Mouse (Mus musculus) hindbrain, embryonic 14.5 days (tissue): ENCODE results near the gene Rnf217. TPM values are rescaled to one million over a fixed set of nuclear protein-coding genes. Genes with fewer than 3 reads are reported as not detected.
A peak's percentile ranks its signal among the peaks of the same experiment; 100 is the strongest.

Experiments
- ATAC-seq: fragments of 200-750 bp; cut with Nextera tagmentation; 2 replicates; pipeline ENCODE4 v1.8.0; 2017; ENCODE audit warnings: moderate number of reproducible peaks, mild to moderate bottlenecking, moderate TSS enrichment, moderate library complexity; ENCODE audit not compliant: low FRiP score
- DNase-seq: peaks from one replicate; pipeline ENCODE4 v3.0.0-alpha.2; 2015; ENCODE audit warnings: low spot score
- H3K27ac ChIP-seq: fragments of 300-500 bp; sonication (generic); 2 replicates; pipeline ENCODE4 v1.5.1; 2014; ENCODE audit warnings: mild to moderate bottlenecking, moderate library complexity
- H3K27me3 ChIP-seq: fragments of 300-500 bp; sonication (generic); 2 replicates; pipeline ENCODE4 v1.6.1; 2014; ENCODE audit warnings: mild to moderate bottlenecking, low read length, mixed read lengths; ENCODE audit not compliant: control insufficient read depth, insufficient read depth
- H3K36me3 ChIP-seq: fragments of 300-500 bp; sonication (generic); replicated peaks from 2 replicates; pipeline ENCODE4 v1.6.1; 2014; ENCODE audit not compliant: control insufficient read depth, insufficient read depth
- H3K4me1 ChIP-seq: fragments of 300-500 bp; sonication (generic); replicated peaks from 2 replicates; pipeline ENCODE4 v1.6.1; 2014; ENCODE audit warnings: antibody characterized with exemption, low read length, mixed read lengths; ENCODE audit not compliant: control insufficient read depth, insufficient read depth
- H3K4me2 ChIP-seq: fragments of 300-500 bp; sonication (generic); replicated peaks from 2 replicates; pipeline ENCODE4 v1.6.1; 2014; ENCODE audit warnings: mild to moderate bottlenecking, moderate library complexity
- H3K4me3 ChIP-seq: fragments of 300-500 bp; sonication (generic); replicated peaks from 2 replicates; pipeline ENCODE4 v1.5.1; 2014; ENCODE audit warnings: mild to moderate bottlenecking, low read length
- H3K9ac ChIP-seq: fragments of 300-500 bp; sonication (generic); 2 replicates; pipeline ENCODE4 v1.6.1; 2014
- H3K9me3 ChIP-seq: fragments of 300-500 bp; sonication (generic); 2 replicates; pipeline ENCODE4 v1.6.1; 2016; ENCODE audit warnings: low read length; ENCODE audit not compliant: control insufficient read depth
- WGBS: fragments of 180-500 bp; shearing (Covaris S2); extraction: QIAGEN DNeasy Blood & Tissue Kit; methylation state at CpG from one replicate; pipeline ENCODE4 v1.1.7; 2014; 5-methylcytosine and 5-hydroxymethylcytosine counted together
- polyA plus RNA-seq: library from polyadenylated mRNA; unstranded; fragments of >200 nt; fragmentation: Nextera tagmentation; extraction: Ambion mirVana; gene quantifications from 2 replicates; pipeline ENCODE4 v1.2.1, GENCODE M21; 2014

The Rnf217 gene
- polyA plus RNA-seq, result 3.2 and 3.4 TPM in 2 replicates

DNA sequence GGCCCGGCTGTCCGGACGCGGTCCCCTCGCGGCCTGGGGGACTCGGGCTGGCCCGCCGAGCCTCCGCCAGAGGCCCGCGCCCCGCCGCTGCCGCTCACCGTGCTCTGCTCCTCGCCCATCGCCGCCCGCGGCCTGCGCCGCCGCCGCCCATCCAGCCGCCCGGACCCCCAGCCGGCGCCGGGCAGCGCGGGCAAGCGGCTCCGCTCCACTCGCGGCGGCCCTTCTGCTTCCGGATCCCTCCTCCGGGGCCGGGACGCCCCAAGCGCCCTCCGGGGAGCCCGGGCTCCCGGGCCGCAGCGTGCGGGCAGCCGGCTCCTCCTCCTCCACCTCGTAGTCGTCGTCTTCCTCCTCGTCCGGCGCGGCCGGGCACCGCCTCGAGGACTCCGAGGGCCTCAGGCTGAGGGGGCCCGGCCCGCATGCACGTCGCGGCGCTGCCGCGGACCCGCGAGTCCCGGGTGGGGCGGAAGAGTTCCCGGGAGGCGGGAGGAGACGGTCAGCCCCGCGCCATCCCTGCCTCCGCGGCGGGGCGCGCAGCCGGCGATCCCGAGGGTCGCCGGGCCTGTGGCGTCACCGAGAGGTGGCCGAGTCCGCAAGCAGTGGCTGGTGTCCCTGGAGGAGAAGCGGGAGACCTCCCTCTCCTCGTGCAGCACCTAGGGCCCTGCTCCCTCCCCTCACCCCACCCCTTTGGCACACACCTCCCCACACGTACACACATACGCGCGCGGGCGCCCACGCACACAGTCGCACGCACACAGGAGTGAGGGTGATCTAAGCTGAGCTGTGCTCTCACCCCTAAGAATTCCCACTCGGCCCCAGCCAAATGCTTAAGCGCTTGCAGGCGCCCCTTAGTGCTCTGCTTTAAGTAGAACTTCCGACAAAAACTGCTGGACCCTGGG is at the start of gene Rnf217:
TSS of gene Rnf217 (minus strand) at position 119 of the 896 bp plus-strand sequence.
- ATAC-seq (peak; percentile 90), DNase-seq (peak; percentile 65)
- H3K27me3 ChIP-seq, result no peaks in the 10 kb centered on the region
- H3K4me2 ChIP-seq, result peak within 1 kb of the TSS; percentile 90
- H3K9ac ChIP-seq, result peak within 1 kb of the TSS; percentile 99
- peak within 1 kb of the TSS; percentile 86 for H3K27ac ChIP-seq
- WGBS, result under 1% methylated on average over 93 of the region's 106 CpGs
- peaks cover 34% of the 10 kb centered on the region for H3K4me1 ChIP-seq
- H3K9me3 ChIP-seq, result no peaks in the 10 kb centered on the region
- H3K36me3 ChIP-seq, result no peaks in the 10 kb centered on the region
- peak within 1 kb of the TSS; percentile 96 for H3K4me3 ChIP-seq

DNA sequence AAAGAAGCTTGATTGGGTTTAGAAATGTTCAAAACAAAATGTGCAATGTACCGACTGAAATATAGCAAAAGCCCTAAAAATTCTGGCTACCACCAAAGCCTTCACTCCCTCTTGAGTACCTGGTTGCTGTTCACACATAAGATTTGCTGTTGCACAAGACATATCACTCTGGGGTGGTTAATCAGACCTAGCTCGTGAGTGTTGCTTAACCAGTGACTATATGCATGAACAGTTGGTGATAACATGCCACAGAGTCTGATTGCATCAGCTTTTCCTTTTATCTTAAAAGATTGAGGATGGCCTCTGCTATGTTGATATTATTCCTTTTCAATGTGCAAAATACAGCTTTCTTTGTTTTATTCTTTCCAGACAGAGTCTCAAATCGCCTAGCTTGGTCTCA is 38.3 kb upstream of the Rnf217 start:
- no peaks in the 10 kb centered on the region for H3K9me3 ChIP-seq
- 87% methylated on average over 3 of the region's 3 CpGs for WGBS
- no peak for ATAC-seq

DNA sequence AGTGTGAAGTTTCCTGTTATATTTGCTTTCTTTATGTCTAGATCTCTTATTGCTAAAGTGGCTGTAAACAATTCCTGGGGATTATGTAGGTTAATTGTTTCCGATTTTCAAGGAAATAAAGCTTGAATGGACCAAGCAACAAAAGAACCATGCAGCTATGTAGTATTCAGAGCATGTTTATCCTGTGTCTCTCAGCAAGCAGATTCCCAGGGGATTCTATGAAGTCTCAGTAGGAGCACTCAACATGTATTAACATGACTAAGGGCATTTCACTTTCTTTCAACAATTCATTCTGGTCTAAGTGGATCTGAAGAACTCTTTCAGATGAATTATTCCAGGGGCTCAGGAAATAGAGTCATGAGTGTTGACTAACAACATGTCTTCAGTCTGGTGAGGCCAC is 37.1 kb upstream of the Rnf217 start:
- no peak overlapping the region for H3K9ac ChIP-seq
- no peak overlapping the region for H3K27ac ChIP-seq
- no peaks in the 10 kb centered on the region for H3K9me3 ChIP-seq
- H3K36me3 ChIP-seq, result no peaks in the 10 kb centered on the region
- 36% methylated on average over 1 of the region's 1 CpGs for WGBS
- no peak overlapping the region for H3K4me3 ChIP-seq
- ATAC-seq (no peak), DNase-seq (no peak)
- no peaks in the 10 kb centered on the region for H3K27me3 ChIP-seq
- no peak overlapping the region for H3K4me2 ChIP-seq
- H3K4me1 ChIP-seq, result no peaks in the 10 kb centered on the region

More for the DNA sequence above, 38.3 kb upstream of the Rnf217 start:
- Histone ChIP-seq H3K27ac (no peak overlapping the region), H3K4me3 (no peak overlapping the region), H3K27me3 (no peaks in the 10 kb centered on the region), H3K4me1 (no peaks in the 10 kb centered on the region), H3K36me3 (no peaks in the 10 kb centered on the region), H3K4me2 (no peak overlapping the region), H3K9ac (no peak overlapping the region)
- DNase-seq, result no peak

DNA sequence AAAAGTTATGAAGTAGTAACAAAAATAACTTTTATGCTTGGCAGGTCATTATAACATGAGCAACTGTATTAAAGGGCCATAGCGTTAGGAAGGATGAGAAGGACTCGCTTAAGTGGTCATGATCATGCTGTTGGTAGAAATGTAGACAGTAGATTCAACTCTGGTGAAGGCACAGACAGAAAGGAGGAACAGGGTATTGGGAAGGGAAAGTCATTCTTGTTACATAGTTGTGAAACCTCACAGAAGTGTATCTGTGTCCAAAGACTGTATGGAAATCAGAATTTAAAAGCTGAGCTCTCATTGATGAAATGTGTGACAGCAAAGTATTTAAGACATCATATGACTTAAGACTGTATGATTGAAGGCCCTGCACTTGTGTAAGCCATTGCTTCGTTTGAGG is 26.1 kb upstream of the Rnf217 start:
- H3K27me3 ChIP-seq, result no peaks in the 10 kb centered on the region
- no peaks in the 10 kb centered on the region for H3K4me1 ChIP-seq
- no peaks in the 10 kb centered on the region for H3K9me3 ChIP-seq
- WGBS, result 91% methylated on average over 3 of the region's 3 CpGs
- H3K9ac ChIP-seq, result no peak overlapping the region
- DNase-seq (no peak), ATAC-seq (no peak)
- H3K27ac ChIP-seq, result no peak overlapping the region
- H3K4me3 ChIP-seq, result no peak overlapping the region
- no peak overlapping the region for H3K4me2 ChIP-seq
- H3K36me3 ChIP-seq, result no peaks in the 10 kb centered on the region

DNA sequence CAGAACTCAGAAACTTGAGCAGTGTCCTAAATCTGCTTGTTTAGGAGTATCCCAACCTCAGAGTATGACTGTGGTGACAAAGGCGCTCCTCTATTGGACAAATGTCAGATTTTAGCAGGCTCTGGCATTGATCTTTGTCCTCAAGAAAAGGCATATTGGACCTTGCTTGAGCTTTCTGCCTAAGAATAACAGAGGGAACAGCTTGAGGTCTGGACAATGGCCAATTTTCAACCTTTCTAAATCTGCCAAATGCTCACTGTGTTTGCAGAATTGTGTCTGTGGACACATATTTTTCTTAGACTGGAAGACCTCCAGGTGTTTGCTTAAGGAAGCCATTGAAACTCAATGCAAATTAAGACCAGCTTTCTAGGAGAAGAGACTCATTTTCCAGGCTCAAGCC is 23.0 kb upstream of the Rnf217 start:
- no peaks in the 10 kb centered on the region for H3K4me1 ChIP-seq
- no peak overlapping the region for H3K4me2 ChIP-seq
- H3K27me3 ChIP-seq, result no peaks in the 10 kb centered on the region
- no peak for DNase-seq
- WGBS, result 87% methylated on average over 1 of the region's 1 CpGs
- ATAC-seq, result no peak
- H3K27ac ChIP-seq, result no peak overlapping the region
- H3K36me3 ChIP-seq, result no peaks in the 10 kb centered on the region
- no peaks in the 10 kb centered on the region for H3K9me3 ChIP-seq
- H3K4me3 ChIP-seq, result no peak overlapping the region
- H3K9ac ChIP-seq, result no peak overlapping the region

DNA sequence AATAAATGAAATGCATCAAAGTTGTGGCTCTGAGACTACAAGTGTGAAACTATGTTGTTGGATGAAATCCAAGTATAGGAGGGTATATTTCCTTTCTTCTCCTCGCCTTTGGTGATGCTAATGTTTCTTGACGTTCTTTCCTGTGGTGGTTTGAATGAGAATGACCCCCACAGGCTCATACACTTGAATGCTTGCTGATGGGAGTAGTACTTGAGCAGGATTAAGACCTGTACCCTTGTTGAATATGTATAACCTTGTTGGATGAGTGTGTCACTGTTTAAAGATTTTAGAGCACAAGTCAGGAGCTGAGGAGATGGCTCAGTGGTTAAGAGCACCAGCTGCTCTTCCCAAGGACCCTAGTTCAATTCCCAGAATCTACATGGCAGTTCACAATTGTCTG is 6.4 kb upstream of the Rnf217 start:
- H3K4me2 ChIP-seq, result no peak overlapping the region
- no peak overlapping the region for H3K4me3 ChIP-seq
- no peak for ATAC-seq
- WGBS, result 52% methylated on average over 2 of the region's 2 CpGs
- DNase-seq, result no peak
- no peaks in the 10 kb centered on the region for H3K4me1 ChIP-seq
- H3K9ac ChIP-seq, result no peak overlapping the region
- no peaks in the 10 kb centered on the region for H3K9me3 ChIP-seq
- H3K27ac ChIP-seq, result no peak overlapping the region
- no peaks in the 10 kb centered on the region for H3K27me3 ChIP-seq
- H3K36me3 ChIP-seq, result no peaks in the 10 kb centered on the region

DNA sequence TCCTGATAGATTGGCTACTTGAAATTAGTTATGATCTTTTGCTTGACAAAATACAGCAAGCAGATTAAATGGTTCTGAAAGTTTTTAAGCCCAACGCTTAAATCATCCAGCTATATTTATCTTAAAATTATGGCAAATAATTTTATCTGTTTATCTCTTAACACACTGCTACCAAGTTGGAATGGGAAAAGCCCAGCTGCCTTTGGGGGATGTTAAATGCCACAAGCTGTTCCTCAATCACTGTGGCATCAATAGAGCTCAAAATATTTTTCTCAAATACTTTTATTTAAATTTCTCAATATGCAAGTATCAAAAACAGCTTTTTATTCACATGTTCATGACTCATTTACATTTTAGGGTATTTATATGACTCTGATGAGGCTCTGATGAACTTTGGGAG is 5.1 kb upstream of the Rnf217 start:
- Histone ChIP-seq H3K36me3 (no peaks in the 10 kb centered on the region), H3K9me3 (no peaks in the 10 kb centered on the region), H3K4me2 (no peak overlapping the region), H3K4me3 (no peak overlapping the region), H3K27me3 (no peaks in the 10 kb centered on the region), H3K9ac (no peak overlapping the region), H3K4me1 (0 out of 2 replicates have a peak, but pooled peaks cover 4% of the 10 kb centered on the region), H3K27ac (no peak overlapping the region)
- ATAC-seq, result no peak
- DNase-seq, result no peak
- WGBS, result 96% methylated on average over 1 of the region's 1 CpGs

DNA sequence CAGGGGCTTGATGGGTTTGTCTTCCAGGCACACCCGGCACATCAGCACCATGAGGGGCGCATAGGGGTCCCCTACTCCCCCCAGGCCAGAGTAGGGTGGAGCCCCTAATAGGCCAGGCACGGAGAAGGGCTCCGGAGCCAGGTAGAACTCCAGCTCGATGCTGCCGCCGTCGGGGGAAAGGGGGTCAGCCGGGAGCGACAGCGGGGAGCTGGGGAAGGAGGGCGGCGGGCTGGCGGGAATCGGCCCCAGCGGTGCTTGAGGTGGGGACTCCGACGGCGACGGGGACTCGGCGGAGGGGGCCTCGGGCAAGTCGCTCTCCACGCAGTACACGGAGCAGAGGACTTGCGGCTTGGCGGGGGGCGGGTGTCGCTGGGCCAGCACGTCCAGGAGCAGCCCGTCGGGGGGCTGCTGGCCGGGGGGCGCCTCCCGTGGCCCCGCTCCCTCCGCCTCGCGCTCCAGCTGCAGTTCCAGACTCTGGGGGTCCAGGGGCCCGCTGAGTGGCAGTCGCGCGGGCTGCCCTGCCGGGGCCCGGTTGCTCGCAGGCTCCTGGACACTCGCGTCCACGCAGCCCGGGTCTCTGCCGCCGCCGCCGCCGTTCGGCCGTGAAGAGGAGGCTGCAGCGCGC is 431 bp downstream of the Rnf217 start:
- peaks cover 34% of the 10 kb centered on the region for H3K4me1 ChIP-seq
- H3K4me2 ChIP-seq, result peak overlapping the region; percentile 90
- no peaks in the 10 kb centered on the region for H3K9me3 ChIP-seq
- WGBS, result under 1% methylated on average over 43 of the region's 60 CpGs
- no peaks in the 10 kb centered on the region for H3K27me3 ChIP-seq
- peak overlapping the region; percentile 99 for H3K9ac ChIP-seq
- H3K36me3 ChIP-seq, result no peaks in the 10 kb centered on the region
- peak overlapping the region; percentile 86 for H3K27ac ChIP-seq
- H3K4me3 ChIP-seq, result peak overlapping the region; percentile 96
- ATAC-seq (peak; percentile 61), DNase-seq (no peak)

DNA sequence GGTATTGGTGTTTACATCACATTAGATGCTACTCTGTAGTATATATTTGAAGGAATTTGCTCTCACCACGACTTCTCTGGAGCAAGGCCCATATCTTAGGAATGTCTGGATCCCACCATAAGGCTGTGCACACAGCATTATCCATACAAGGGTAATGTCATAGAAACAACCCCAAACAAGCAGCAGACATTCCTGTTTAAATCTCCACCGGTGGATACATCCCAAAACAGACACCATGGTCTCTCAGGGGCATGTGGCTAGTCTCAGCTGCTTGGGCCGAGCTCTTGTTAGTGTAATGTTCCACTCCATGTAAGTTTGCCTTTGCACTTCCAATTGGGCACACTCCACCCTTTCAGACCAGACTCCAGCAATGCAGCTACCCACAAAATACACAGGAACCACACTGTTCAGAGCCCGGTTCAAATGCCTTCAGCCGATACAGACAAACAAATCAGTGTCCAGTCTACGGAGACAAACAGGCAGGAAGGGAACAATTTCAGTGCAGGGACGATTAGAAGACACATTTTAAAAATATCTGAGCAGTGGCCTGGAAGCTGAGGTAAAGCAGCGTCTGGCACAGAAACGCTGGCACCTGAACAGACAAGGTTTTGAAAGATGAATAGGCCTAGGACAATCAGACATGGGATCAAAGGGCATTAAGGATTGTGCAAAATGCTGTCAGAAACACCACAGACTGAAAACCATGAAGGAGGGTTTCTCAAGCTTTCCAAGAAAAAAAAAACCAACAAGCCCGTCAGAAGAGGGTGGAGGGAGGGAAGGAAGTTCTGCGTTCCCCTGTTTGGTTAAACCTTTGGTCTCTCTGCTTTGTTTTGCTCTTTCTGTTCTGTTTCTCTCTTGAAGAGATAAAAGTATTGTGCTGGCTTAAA is 1.8 kb downstream of the Rnf217 start:
- Histone ChIP-seq H3K9me3 (no peaks in the 10 kb centered on the region), H3K9ac (peak overlapping the region; percentile 99)
- WGBS, result 21% methylated on average over 11 of the region's 11 CpGs

More for the DNA sequence above, 1.8 kb downstream of the Rnf217 start:
- Histone ChIP-seq H3K27ac (0 out of 2 replicates have a peak overlapping the region, but pooled peaks have one; percentile 22), H3K36me3 (no peaks in the 10 kb centered on the region), H3K4me2 (peak overlapping the region; percentile 90), H3K4me1 (peaks cover 34% of the 10 kb centered on the region), H3K4me3 (peak overlapping the region; percentile 96), H3K27me3 (no peaks in the 10 kb centered on the region)
- DNase-seq (no peak), ATAC-seq (no peak)
